Mouse (Mus musculus) ES-E14 (cell line): Measurements from ENCODE around the gene Rnf169.

ENCODE experiments used
- CHD2 ChIP-seq: IDR thresholded peaks from 2 replicates; pipeline ENCODE4 v1.6.1; 2014; ENCODE audit warnings: mild to moderate bottlenecking, low read depth, low read length, inconsistent platforms
- HCFC1 ChIP-seq: IDR thresholded peaks from 2 replicates; pipeline ENCODE4 v1.6.1; 2012; ENCODE audit warnings: low read length, inconsistent platforms, borderline replicate concordance; ENCODE audit not compliant: insufficient read depth
- MAFK ChIP-seq: IDR thresholded peaks from 2 replicates; pipeline ENCODE4 v1.6.1; 2014; ENCODE audit warnings: mild to moderate bottlenecking, low read depth, low read length, inconsistent platforms; ENCODE audit not compliant: insufficient read depth
- ZC3H11A ChIP-seq: IDR thresholded peaks from 2 replicates; pipeline ENCODE4 v1.6.1; 2012; ENCODE audit warnings: low read depth, mild to moderate bottlenecking, inconsistent platforms, low read length, borderline replicate concordance
- ZNF384 ChIP-seq: IDR thresholded peaks from 2 replicates; pipeline ENCODE4 v1.6.1; 2012; ENCODE audit warnings: low read depth, low read length, inconsistent platforms

GRCm38 (mm10) chr7:100010711-100011110 is 30.5 kb upstream of the Rnf169 start:
- no peak for TF ChIP-seq ZNF384
- no peak for TF ChIP-seq CHD2
- TF ChIP-seq MAFK, result no peak
- TF ChIP-seq HCFC1, result no peak
- TF ChIP-seq ZC3H11A, result no peak
